Mouse (Mus musculus) intestine, embryonic 16.5 days (tissue): ENCODE measurements at regions not wholly inside any gene's neighbourhood (a gene's known extent, or its start where the extent isn't known, plus 50 kb on each side); places are given as distances from the start of the nearest gene placed in this dataset.

Source experiments
- ATAC-seq: fragments of 200-750 bp; cut with Nextera tagmentation; 2 replicates; pipeline ENCODE4 v1.8.0; 2017; ENCODE audit warnings: moderate TSS enrichment, moderate library complexity
- H3K27ac ChIP-seq: fragments of 300-500 bp; sonication (generic); 2 replicates; pipeline ENCODE4 v1.5.1; 2014; ENCODE audit warnings: mild to moderate bottlenecking, low read length
- H3K27me3 ChIP-seq: fragments of 300-500 bp; sonication (generic); replicated peaks from 2 replicates; pipeline ENCODE4 v1.6.1; 2014; ENCODE audit warnings: low read length, control low read depth, mixed read lengths; ENCODE audit not compliant: control insufficient read depth, insufficient read depth
- H3K36me3 ChIP-seq: fragments of 300-500 bp; sonication (generic); 2 replicates; pipeline ENCODE4 v1.6.1; 2014; ENCODE audit warnings: low read length, control low read depth; ENCODE audit not compliant: control insufficient read depth, insufficient read depth
- H3K4me1 ChIP-seq: fragments of 300-500 bp; sonication (generic); 2 replicates; pipeline ENCODE4 v1.6.1; 2014; ENCODE audit warnings: low read length, control low read depth, mixed read lengths; ENCODE audit not compliant: control insufficient read depth, insufficient read depth
- H3K4me2 ChIP-seq: fragments of 300-500 bp; sonication (generic); 2 replicates; pipeline ENCODE4 v1.6.1; 2014; ENCODE audit warnings: low read depth, low read length, control low read depth
- H3K4me3 ChIP-seq: fragments of 300-500 bp; sonication (generic); 2 replicates; pipeline ENCODE4 v1.5.1; 2014; ENCODE audit warnings: mild to moderate bottlenecking, low read length
- H3K9ac ChIP-seq: fragments of 300-500 bp; sonication (generic); 2 replicates; pipeline ENCODE4 v1.6.1; 2014; ENCODE audit warnings: low read depth, low read length
- H3K9me3 ChIP-seq: fragments of 300-500 bp; sonication (generic); 2 replicates; pipeline ENCODE4 v1.6.1; 2016; ENCODE audit warnings: low read length, control low read depth; ENCODE audit not compliant: control insufficient read depth
- whole genome bisulfite sequencing: fragments of 180-500 bp; shearing (Covaris S2); extraction: QIAGEN DNeasy Blood & Tissue Kit; methylation state at CpG from one replicate; pipeline ENCODE4 v1.1.7; 2014; 5-methylcytosine and 5-hydroxymethylcytosine counted together

- WGBS: 79% methylated on average over 5 of the region's 5 CpGs
- no peaks in the 10 kb centered on the region for H3K4me1 ChIP-seq
- H3K4me3 ChIP-seq: no peak overlapping the region
- no peak overlapping the region for H3K4me2 ChIP-seq
- no peak overlapping the region for H3K9ac ChIP-seq
- H3K36me3 ChIP-seq: no peaks in the 10 kb centered on the region
- H3K27me3 ChIP-seq: no peaks in the 10 kb centered on the region
- no peak for ATAC-seq
- H3K27ac ChIP-seq: no peak overlapping the region
- H3K9me3 ChIP-seq: no peaks in the 10 kb centered on the region
These were observed 53.8 kb upstream of the C1qtnf3 start for GRCm38 (mm10) chr15:10898309-10898708.

- WGBS: 69% methylated on average over 4 of the region's 4 CpGs
- Histone ChIP-seq H3K4me2 (no peak overlapping the region), H3K27ac (no peak overlapping the region), H3K4me3 (no peak overlapping the region), H3K27me3 (no peaks in the 10 kb centered on the region), H3K9me3 (no peaks in the 10 kb centered on the region), H3K9ac (no peak overlapping the region), H3K4me1 (no peaks in the 10 kb centered on the region), H3K36me3 (no peaks in the 10 kb centered on the region)
- ATAC-seq: no peak
These were observed 53.2 kb upstream of the C1qtnf3 start for GRCm38 (mm10) chr15:10898715-10899486.

- Histone ChIP-seq H3K9me3 (no peaks in the 10 kb centered on the region), H3K4me3 (no peak overlapping the region), H3K27ac (no peak overlapping the region), H3K36me3 (no peaks in the 10 kb centered on the region), H3K4me1 (no peaks in the 10 kb centered on the region), H3K4me2 (no peak overlapping the region), H3K27me3 (no peaks in the 10 kb centered on the region), H3K9ac (no peak overlapping the region)
- ATAC-seq: no peak
- WGBS: 94% methylated on average over 7 of the region's 7 CpGs
These were observed 52.2 kb upstream of the C1qtnf3 start for GRCm38 (mm10) chr15:10899904-10900303.

GRCm38 (mm10) chr15:10901075-10901474, 51.1 kb upstream of the C1qtnf3 start:
- Histone ChIP-seq H3K4me2 (no peak overlapping the region), H3K36me3 (no peaks in the 10 kb centered on the region), H3K27ac (no peak overlapping the region), H3K4me3 (no peak overlapping the region), H3K4me1 (no peaks in the 10 kb centered on the region), H3K9me3 (no peaks in the 10 kb centered on the region), H3K9ac (no peak overlapping the region), H3K27me3 (no peaks in the 10 kb centered on the region)
- ATAC-seq: no peak
- 45% methylated on average over 3 of the region's 3 CpGs for WGBS

GRCm38 (mm10) chr15:10901745-10902262, 50.3 kb upstream of the C1qtnf3 start:
- 49% methylated on average over 1 of the region's 1 CpGs for WGBS
- Histone ChIP-seq H3K27ac (no peak overlapping the region), H3K4me2 (no peak overlapping the region)

More at GRCm38 (mm10) chr15:10901745-10902262, 50.3 kb upstream of the C1qtnf3 start:
- no peak overlapping the region for H3K9ac ChIP-seq
- no peaks in the 10 kb centered on the region for H3K9me3 ChIP-seq
- H3K4me1 ChIP-seq: no peaks in the 10 kb centered on the region
- no peaks in the 10 kb centered on the region for H3K36me3 ChIP-seq
- no peak overlapping the region for H3K4me3 ChIP-seq
- ATAC-seq: no peak
- H3K27me3 ChIP-seq: no peaks in the 10 kb centered on the region
